17 mouse cellular contexts compared by ENCODE assay signal in genomic region chr17:25700863-25701496, GRCm38 (mm10). TPM values are rescaled to one million over a fixed set of nuclear protein-coding genes. Genes with fewer than 3 reads are reported as not detected.
DNase-seq lines count a peak whose midpoint lies in the region; ATAC-seq and TF ChIP-seq lines count a peak whose summit lies in the region.
"Had no signal": no experiment of that assay in that cellular context is flagged by ENCODE, and none has a peak within 500 bp of the region (broad histone marks: within the 10 kb centered on the region; RNA-seq: fewer than 3 reads in every experiment).

No protein-coding gene starts in this region.

- TF ChIP-seq CTCF in kidney, postnatal 0 days (IDR thresholded peaks at IDR 0.05; ENCODE audit: low read depth), result peak; percentile 53
- TF ChIP-seq CTCF in stomach, postnatal 0 days (IDR thresholded peaks at IDR 0.05; ENCODE audit: low read depth), result peak; percentile 55

- DNase-seq in kidney, postnatal 0 days (ENCODE audit: low spot score), result no peak
- peak; percentile 12 for DNase-seq in thymus, postnatal 0 days (ENCODE audit: low spot score)
- no peak for DNase-seq in thymus, adult 18-20 months
- DNase-seq in MEL-GATA-1-ER (ENCODE audit: extremely low read depth, low read depth), result peak; percentile 12
- no peak for DNase-seq in stomach, postnatal 0 days (ENCODE audit: low spot score)
- DNase-seq in adrenal gland, adult 2 months, result no peak
- DNase-seq: cerebellum, adult 2 months; gastrocnemius, postnatal 25 days; heart, postnatal 10 days; right cerebral cortex, postnatal 25 days had no signal

- H3K4me1 ChIP-seq in kidney, postnatal 0 days (replicated peaks; ENCODE audit: insufficient read depth, low read length), result no peaks in the 10 kb centered on the region
- no peaks in the 10 kb centered on the region for H3K4me1 ChIP-seq in kidney, embryonic 14.5 days (ENCODE audit: control insufficient read depth, insufficient read depth, low read length)
- no peaks in the 10 kb centered on the region for H3K4me1 ChIP-seq in stomach, postnatal 0 days (replicated peaks; ENCODE audit: control insufficient read depth, insufficient read depth)
- H3K4me1 ChIP-seq: intestine, embryonic 15.5 days; midbrain, embryonic 13.5 days; neural tube, embryonic 13.5 days had no signal

- H3K4me3 ChIP-seq in kidney, postnatal 0 days (replicated peaks; ENCODE audit: low read depth, low read length), result no peak overlapping the region
- no peak overlapping the region for H3K4me3 ChIP-seq in kidney, embryonic 14.5 days (ENCODE audit: low read length)
- no peak overlapping the region for H3K4me3 ChIP-seq in stomach, postnatal 0 days (ENCODE audit: low read depth, low read length)
- H3K4me3 ChIP-seq: embryonic facial prominence, embryonic 12.5 days; intestine, embryonic 15.5 days; midbrain, embryonic 13.5 days; neural tube, embryonic 13.5 days had no signal

- no peak for ATAC-seq in kidney, postnatal 0 days (replicated peaks; ENCODE audit: low FRiP score, low read depth)
- ATAC-seq in kidney, embryonic 14.5 days (ENCODE audit: low FRiP score, low TSS enrichment), result no peak
- no peak for ATAC-seq in stomach, postnatal 0 days (ENCODE audit: low FRiP score, low TSS enrichment)
- ATAC-seq: forebrain, embryonic 14.5 days; intestine, embryonic 15.5 days; midbrain, embryonic 13.5 days had no signal

- H3K9ac ChIP-seq in kidney, postnatal 0 days (ENCODE audit: low read depth, low read length), result no peak overlapping the region
- H3K9ac ChIP-seq in kidney, embryonic 14.5 days (ENCODE audit: low read depth, low read length), result no peak overlapping the region
- no peak overlapping the region for H3K9ac ChIP-seq in stomach, postnatal 0 days (ENCODE audit: low read length)
- H3K9ac ChIP-seq: embryonic facial prominence, embryonic 12.5 days; intestine, embryonic 15.5 days; midbrain, embryonic 13.5 days; neural tube, embryonic 13.5 days had no signal

- H3K27ac ChIP-seq in kidney, postnatal 0 days, result no peak overlapping the region
- H3K27ac ChIP-seq in kidney, embryonic 14.5 days (ENCODE audit: low read depth, low read length), result no peak overlapping the region
- H3K27ac ChIP-seq in stomach, postnatal 0 days (replicated peaks), result no peak overlapping the region
- H3K27ac ChIP-seq: embryonic facial prominence, embryonic 12.5 days; intestine, embryonic 15.5 days; midbrain, embryonic 13.5 days; neural tube, embryonic 13.5 days had no signal

- no peaks in the 10 kb centered on the region for H3K9me3 ChIP-seq in kidney, postnatal 0 days (replicated peaks; ENCODE audit: low read length)
- no peaks in the 10 kb centered on the region for H3K9me3 ChIP-seq in kidney, embryonic 14.5 days (ENCODE audit: control insufficient read depth, low read length)
- no peaks in the 10 kb centered on the region for H3K9me3 ChIP-seq in stomach, postnatal 0 days (ENCODE audit: control insufficient read depth, low read length)
- H3K9me3 ChIP-seq: embryonic facial prominence, embryonic 12.5 days; intestine, embryonic 15.5 days; midbrain, embryonic 13.5 days; neural tube, embryonic 13.5 days had no signal

- TF ChIP-seq EP300 in stomach, postnatal 0 days (optimal IDR thresholded peaks at IDR 0.05), result no peak

- H3K27me3 ChIP-seq in kidney, postnatal 0 days (ENCODE audit: insufficient read depth, low read length), result no peaks in the 10 kb centered on the region
- H3K27me3 ChIP-seq in kidney, embryonic 14.5 days (ENCODE audit: control insufficient read depth, insufficient read depth, low read length), result no peaks in the 10 kb centered on the region
- no peaks in the 10 kb centered on the region for H3K27me3 ChIP-seq in stomach, postnatal 0 days (ENCODE audit: control insufficient read depth, insufficient read depth, low read length)
- H3K27me3 ChIP-seq: embryonic facial prominence, embryonic 12.5 days; intestine, embryonic 15.5 days; neural tube, embryonic 13.5 days had no signal

- no peaks in the 10 kb centered on the region for H3K36me3 ChIP-seq in kidney, postnatal 0 days (ENCODE audit: insufficient read depth, low read length)
- no peaks in the 10 kb centered on the region for H3K36me3 ChIP-seq in kidney, embryonic 14.5 days (ENCODE audit: control insufficient read depth, insufficient read depth, low read length)
- H3K36me3 ChIP-seq in stomach, postnatal 0 days (ENCODE audit: control insufficient read depth, insufficient read depth, low read length), result no peaks in the 10 kb centered on the region
- H3K36me3 ChIP-seq: embryonic facial prominence, embryonic 12.5 days; intestine, embryonic 15.5 days; midbrain, embryonic 13.5 days; neural tube, embryonic 13.5 days had no signal

- no peak overlapping the region for H3K4me2 ChIP-seq in kidney, postnatal 0 days (ENCODE audit: low read length)
- no peak overlapping the region for H3K4me2 ChIP-seq in kidney, embryonic 14.5 days (replicated peaks; ENCODE audit: low read depth, low read length)
- H3K4me2 ChIP-seq in stomach, postnatal 0 days (replicated peaks; ENCODE audit: low read depth), result no peak overlapping the region
- H3K4me2 ChIP-seq: embryonic facial prominence, embryonic 12.5 days; intestine, embryonic 15.5 days; midbrain, embryonic 13.5 days; neural tube, embryonic 13.5 days had no signal

- WGBS in kidney, postnatal 0 days, result 60% methylated on average over 9 of the region's 9 CpGs
- 59% methylated on average over 9 of the region's 9 CpGs for WGBS in kidney, embryonic 14.5 days
- WGBS in stomach, postnatal 0 days, result 56% methylated on average over 9 of the region's 9 CpGs

RNA-seq across cellular contexts. Expression of gene Gng13, which starts 16.0 kb away (rescaled TPM):
- 0.70 TPM in 2 replicates for polyA plus RNA-seq in kidney, postnatal 0 days (2015; fragmentation: Nextera tagmentation; extraction: Ambion mirVana)
- 0.50 and 1.5 TPM in 2 replicates for polyA plus RNA-seq in kidney, embryonic 14.5 days (2014; fragmentation: Nextera tagmentation; extraction: Ambion mirVana)
- 4.6 and 5.5 TPM in 2 replicates for polyA plus RNA-seq in thymus, postnatal 0 days (2015; fragmentation: Nextera tagmentation; extraction: Ambion mirVana)
- 1.4 and 1.7 TPM in 2 replicates for polyA plus RNA-seq in stomach, postnatal 0 days (2015; fragmentation: Nextera tagmentation; extraction: Ambion mirVana)
- total RNA-seq in adrenal gland, adult 2 months (2021), result 1 to 10 TPM; 1.1 to 1.4 TPM
- polyA plus RNA-seq in adrenal gland, adult 2 months (2012; rRNA removed), result not detected in 2 replicates
- total RNA-seq: gastrocnemius, postnatal 25 days had no signal

RNA-seq across cellular contexts. Expression of gene Chtf18, which starts 26.2 kb away (rescaled TPM):
- 10.3 and 13.8 TPM in 2 replicates for polyA plus RNA-seq in kidney, postnatal 0 days (2015; fragmentation: Nextera tagmentation; extraction: Ambion mirVana)
- polyA plus RNA-seq in kidney, embryonic 14.5 days (2014; fragmentation: Nextera tagmentation; extraction: Ambion mirVana), result 17.3 and 26.0 TPM in 2 replicates
- 21.1 and 23.5 TPM in 2 replicates for polyA plus RNA-seq in thymus, postnatal 0 days (2015; fragmentation: Nextera tagmentation; extraction: Ambion mirVana)
- 4.2 and 5.4 TPM in 2 replicates for polyA plus RNA-seq in stomach, postnatal 0 days (2015; fragmentation: Nextera tagmentation; extraction: Ambion mirVana)
- 1 to 10 TPM; 1.8 to 2.3 TPM for total RNA-seq in adrenal gland, adult 2 months (2021)
- polyA plus RNA-seq in adrenal gland, adult 2 months (2012; rRNA removed), result 3.0 and 4.1 TPM in 2 replicates

RNA-seq across cellular contexts. Expression of gene Rpusd1, which starts 26.5 kb away (rescaled TPM):
- 14.9 and 16.5 TPM in 2 replicates for polyA plus RNA-seq in kidney, postnatal 0 days (2015; fragmentation: Nextera tagmentation; extraction: Ambion mirVana)
- polyA plus RNA-seq in kidney, embryonic 14.5 days (2014; fragmentation: Nextera tagmentation; extraction: Ambion mirVana), result 21.6 and 22.1 TPM in 2 replicates
- 16.9 and 18.7 TPM in 2 replicates for polyA plus RNA-seq in thymus, postnatal 0 days (2015; fragmentation: Nextera tagmentation; extraction: Ambion mirVana)
- 10.3 and 10.5 TPM in 2 replicates for polyA plus RNA-seq in stomach, postnatal 0 days (2015; fragmentation: Nextera tagmentation; extraction: Ambion mirVana)
- 10 to 100 TPM; 10.3 to 14.6 TPM for total RNA-seq in adrenal gland, adult 2 months (2021)
- 87.7 and 100 TPM in 2 replicates for polyA plus RNA-seq in adrenal gland, adult 2 months (2012; rRNA removed)

RNA-seq across cellular contexts. Expression of gene Mslnl, which starts 34.9 kb away (rescaled TPM):
- not detected in 2 replicates for polyA plus RNA-seq in kidney, postnatal 0 days (2015; fragmentation: Nextera tagmentation; extraction: Ambion mirVana)
- not detected in 2 replicates for polyA plus RNA-seq in kidney, embryonic 14.5 days (2014; fragmentation: Nextera tagmentation; extraction: Ambion mirVana)
- 0.14 and 0.36 TPM in 2 replicates for polyA plus RNA-seq in thymus, postnatal 0 days (2015; fragmentation: Nextera tagmentation; extraction: Ambion mirVana)
- 0.05 and 0.10 TPM in 2 replicates for polyA plus RNA-seq in stomach, postnatal 0 days (2015; fragmentation: Nextera tagmentation; extraction: Ambion mirVana)
- not detected for total RNA-seq in adrenal gland, adult 2 months (2021)
- polyA plus RNA-seq in adrenal gland, adult 2 months (2012; rRNA removed), result 0.18 and 0.26 TPM in 2 replicates
- total RNA-seq: adrenal gland, postnatal 4 days; gastrocnemius, postnatal 25 days; heart, postnatal 10 days had no signal
- polyA plus RNA-seq: forebrain, embryonic 14.5 days; intestine, embryonic 15.5 days; midbrain, embryonic 13.5 days; neural tube, embryonic 13.5 days had no signal

RNA-seq across cellular contexts. Expression of gene Msln, which starts 53.2 kb away (rescaled TPM):
- polyA plus RNA-seq in kidney, postnatal 0 days (2015; fragmentation: Nextera tagmentation; extraction: Ambion mirVana), result 6.6 and 9.6 TPM in 2 replicates
- polyA plus RNA-seq in kidney, embryonic 14.5 days (2014; fragmentation: Nextera tagmentation; extraction: Ambion mirVana), result 2.6 and 3.3 TPM in 2 replicates
- polyA plus RNA-seq in thymus, postnatal 0 days (2015; fragmentation: Nextera tagmentation; extraction: Ambion mirVana), result 12.0 and 13.7 TPM in 2 replicates
- 54.8 and 70.6 TPM in 2 replicates for polyA plus RNA-seq in stomach, postnatal 0 days (2015; fragmentation: Nextera tagmentation; extraction: Ambion mirVana)
- 10 to 100 TPM in 1 of 2 experiments, 1 to 10 TPM in 1; 6.0 to 10.3 TPM for total RNA-seq in adrenal gland, adult 2 months (2021)
- polyA plus RNA-seq in adrenal gland, adult 2 months (2012; rRNA removed), result 4.1 and 5.2 TPM in 2 replicates
- polyA plus RNA-seq: midbrain, embryonic 13.5 days had no signal

Comparison
In these comparisons a context has a peak if more than half of its experiments do, and no peak if none do; other contexts are left out.
1. DNase-seq: peak in thymus, postnatal 0 days (single experiment) and MEL-GATA-1-ER (single experiment); none in kidney, postnatal 0 days (single experiment), thymus, adult 18-20 months (0 of 2), stomach, postnatal 0 days (single experiment) and adrenal gland, adult 2 months (single experiment).